Mouse (Mus musculus) thymus, adult 2 months (tissue): ENCODE data around the gene Tec.

Experiments
- CTCF ChIP-seq: fragments of 200-500 bp; IDR thresholded peaks from 2 replicates; pipeline ENCODE4 v1.5.1; 2012; ENCODE audit warnings: mild to moderate bottlenecking, control low read depth, low read length, moderate library complexity, borderline replicate concordance; ENCODE audit not compliant: control insufficient read depth, poor library complexity, insufficient read depth; ENCODE audit errors: extremely low read depth
- POLR2A ChIP-seq: fragments of 200-500 bp; IDR thresholded peaks from 2 replicates; pipeline ENCODE4 v1.6.1; 2012; ENCODE audit warnings: mild to moderate bottlenecking, low read length, control low read depth, moderate library complexity; ENCODE audit not compliant: control insufficient read depth, poor library complexity, insufficient read depth; ENCODE audit errors: extremely low read depth

- TF ChIP-seq POLR2A = no peak
- TF ChIP-seq CTCF = no peak
These were observed 92.2 kb downstream of the Tec start for GRCm38 (mm10) chr5:72776127-72776526.
